Mouse (Mus musculus) liver, postnatal 0 days (tissue): ENCODE data around the gene Poldip3.

Experiments used
- CTCF ChIP-seq: sonication (generic); IDR thresholded peaks from 2 replicates; pipeline ENCODE4 v1.5.1; 2016; ENCODE audit warnings: antibody characterized with exemption, low read depth
- EP300 ChIP-seq: IDR thresholded peaks from 2 replicates; pipeline ENCODE4 v1.6.1; 2016; ENCODE audit warnings: antibody characterized with exemption, low read depth, mild to moderate bottlenecking

- TF ChIP-seq CTCF (no peak), EP300 (no peak)
Observed at GRCm38 (mm10) chr15:83086636-83087328, 62.4 kb downstream of the Poldip3 start.
